Mouse (Mus musculus): ENCODE data around the gene Ccdc63.

GRCm38 (mm10) chr5:122092794-122093193, 47.8 kb downstream of the Ccdc63 start:
- no peak for TF ChIP-seq CTCF (IDR thresholded peaks at IDR 0.05; ENCODE audit: control insufficient read depth, insufficient read depth, low read length)
- TF ChIP-seq POLR2A (IDR thresholded peaks at IDR 0.05; ENCODE audit: borderline replicate concordance, control insufficient read depth, low read depth, low read length), result no peak
